Mouse (Mus musculus) intestine, postnatal 0 days (tissue): ENCODE results near the gene Vps35l. TPM values are rescaled to one million over a fixed set of nuclear protein-coding genes. Genes with fewer than 3 reads are reported as not detected.
A peak's percentile ranks its signal among the peaks of the same experiment; 100 is the strongest.

Source experiments
- ATAC-seq: fragments of 200-750 bp; cut with Nextera tagmentation; 2 replicates; pipeline ENCODE4 v1.8.0; 2017; ENCODE audit warnings: mild to moderate bottlenecking, moderate TSS enrichment, moderate library complexity
- H3K27ac ChIP-seq: fragments of 300-500 bp; sonication (generic); 2 replicates; pipeline ENCODE4 v1.5.1; 2014; ENCODE audit warnings: mild to moderate bottlenecking, low read depth, low read length, moderate library complexity
- H3K27me3 ChIP-seq: fragments of 300-500 bp; sonication (generic); replicated peaks from 2 replicates; pipeline ENCODE4 v1.6.1; 2014; ENCODE audit warnings: low read length, mixed read lengths; ENCODE audit not compliant: control insufficient read depth, insufficient read depth
- H3K36me3 ChIP-seq: fragments of 300-500 bp; sonication (generic); 2 replicates; pipeline ENCODE4 v1.6.1; 2014; ENCODE audit warnings: mild to moderate bottlenecking, moderate library complexity; ENCODE audit not compliant: control insufficient read depth, insufficient read depth
- H3K4me1 ChIP-seq: fragments of 300-500 bp; sonication (generic); replicated peaks from 2 replicates; pipeline ENCODE4 v1.6.1; 2014; ENCODE audit warnings: antibody characterized with exemption, low read length, mixed read lengths; ENCODE audit not compliant: control insufficient read depth, insufficient read depth
- H3K4me2 ChIP-seq: fragments of 300-500 bp; sonication (generic); replicated peaks from 2 replicates; pipeline ENCODE4 v1.6.1; 2014; ENCODE audit warnings: low read depth, mild to moderate bottlenecking, moderate library complexity
- H3K4me3 ChIP-seq: fragments of 300-500 bp; sonication (generic); 2 replicates; pipeline ENCODE4 v1.5.1; 2014; ENCODE audit warnings: low read depth, low read length
- H3K9ac ChIP-seq: fragments of 300-500 bp; sonication (generic); 2 replicates; pipeline ENCODE4 v1.6.1; 2014; ENCODE audit warnings: mild to moderate bottlenecking, low read depth, low read length
- H3K9me3 ChIP-seq: fragments of 300-500 bp; sonication (generic); 2 replicates; pipeline ENCODE4 v1.6.1; 2016; ENCODE audit warnings: mixed run types; ENCODE audit not compliant: control insufficient read depth
- CTCF ChIP-seq: sonication (generic); IDR thresholded peaks from 2 replicates; pipeline ENCODE4 v1.5.1; 2016; ENCODE audit warnings: low read depth, mild to moderate bottlenecking, control low read depth, antibody characterized with exemption, moderate library complexity
- WGBS: fragments of 180-500 bp; shearing (Covaris S2); extraction: QIAGEN DNeasy Blood & Tissue Kit; methylation state at CpG from one replicate; pipeline ENCODE4 v1.1.7; 2014; 5-methylcytosine and 5-hydroxymethylcytosine counted together
- polyA plus RNA-seq: library from polyadenylated mRNA; unstranded; fragments of >200 nt; fragmentation: Nextera tagmentation; extraction: Ambion mirVana; gene quantifications from 2 replicates; pipeline ENCODE4 v1.2.1, GENCODE M21; 2015

Vps35l gene
- polyA plus RNA-seq, 1 experiment from 2014 or later: 57.8 TPM

DNA sequence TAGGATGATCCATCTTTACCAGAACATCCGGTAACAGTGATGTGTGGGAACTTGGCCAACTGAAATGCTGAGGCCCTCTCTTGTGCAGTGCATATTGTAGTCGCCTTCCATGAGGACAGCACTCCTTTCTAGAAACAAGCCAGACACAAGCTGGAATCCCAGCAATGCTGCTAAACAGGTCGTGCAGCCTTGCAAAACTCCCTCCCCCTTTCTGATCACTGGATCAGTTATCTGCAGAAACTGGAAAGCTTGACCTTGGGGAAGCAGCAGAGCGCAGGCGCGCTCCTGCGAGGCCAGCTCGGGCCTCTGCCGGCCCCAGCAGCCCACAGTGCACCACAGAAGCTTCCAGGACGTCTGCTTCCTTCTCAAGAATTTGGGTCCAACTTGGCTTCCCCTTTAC lies 108.8 kb downstream of the Vps35l start:
- H3K4me3 ChIP-seq: no peak overlapping the region
- no peak overlapping the region for H3K27ac ChIP-seq
- H3K36me3 ChIP-seq: peaks cover 50% of the 10 kb centered on the region
- H3K9me3 ChIP-seq: no peaks in the 10 kb centered on the region
- TF ChIP-seq CTCF: no peak
- peaks cover 11% of the 10 kb centered on the region; the same call in 1 of the 2 replicates for H3K4me1 ChIP-seq
- no peaks in the 10 kb centered on the region for H3K27me3 ChIP-seq
- 44% methylated on average over 10 of the region's 10 CpGs for WGBS
- ATAC-seq: peak; percentile 34
- H3K4me2 ChIP-seq: no peak overlapping the region
- no peak overlapping the region for H3K9ac ChIP-seq

GRCm38 (mm10) chr7:118849543-118850250 lies 109.7 kb downstream of the Vps35l start:
- Histone ChIP-seq H3K36me3 (peaks cover 41% of the 10 kb centered on the region), H3K27ac (peak overlapping the region; percentile 28; the same call in 1 of the 2 replicates), H3K9ac (0 out of 2 replicates have a peak overlapping the region, but pooled peaks have one; percentile 11), H3K4me2 (no peak overlapping the region), H3K4me1 (peaks cover 14% of the 10 kb centered on the region; the same call in 1 of the 2 replicates), H3K4me3 (no peak overlapping the region), H3K9me3 (no peaks in the 10 kb centered on the region), H3K27me3 (no peaks in the 10 kb centered on the region)
- no peak for TF ChIP-seq CTCF
- ATAC-seq: no peak
- 41% methylated on average over 5 of the region's 5 CpGs for WGBS

GRCm38 (mm10) chr7:118850676-118851290 lies 110.8 kb downstream of the Vps35l start:
- Histone ChIP-seq H3K9ac (no peak overlapping the region), H3K4me3 (no peak overlapping the region), H3K4me1 (peaks cover 14% of the 10 kb centered on the region; the same call in 1 of the 2 replicates), H3K4me2 (no peak overlapping the region), H3K27ac (no peak overlapping the region), H3K9me3 (no peaks in the 10 kb centered on the region), H3K36me3 (peaks cover 32% of the 10 kb centered on the region), H3K27me3 (no peaks in the 10 kb centered on the region)
- ATAC-seq: no peak
- 50% methylated on average over 9 of the region's 9 CpGs for WGBS
- TF ChIP-seq CTCF: no peak

DNA sequence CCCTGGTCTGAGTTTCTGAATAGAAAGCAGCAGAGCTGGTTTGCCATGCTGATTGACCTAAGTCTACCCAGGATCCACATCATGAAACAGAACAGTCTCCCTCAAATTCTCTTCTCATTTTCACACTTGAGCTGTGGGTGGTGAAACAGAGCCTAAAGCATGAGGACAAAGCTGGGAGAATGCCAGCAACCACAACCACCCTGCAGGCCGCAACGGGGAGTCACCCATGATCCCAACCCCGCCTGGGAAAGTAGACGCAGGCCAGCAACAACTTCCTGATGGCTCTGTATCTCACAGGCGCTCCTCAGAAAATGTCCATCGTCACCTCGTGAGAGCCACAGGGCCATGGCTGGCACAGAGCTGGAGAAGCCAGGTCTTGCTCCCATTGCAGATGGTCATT lies 111.5 kb downstream of the Vps35l start:
- ATAC-seq: no peak
- no peak for TF ChIP-seq CTCF
- Histone ChIP-seq H3K9ac (no peak overlapping the region), H3K4me1 (peaks cover 14% of the 10 kb centered on the region; the same call in 1 of the 2 replicates), H3K27ac (no peak overlapping the region), H3K4me2 (no peak overlapping the region), H3K4me3 (no peak overlapping the region), H3K36me3 (peaks cover 32% of the 10 kb centered on the region), H3K27me3 (no peaks in the 10 kb centered on the region), H3K9me3 (no peaks in the 10 kb centered on the region)
- WGBS: 75% methylated on average over 7 of the region's 7 CpGs

GRCm38 (mm10) chr7:118852611-118853010 lies 112.6 kb downstream of the Vps35l start:
- Histone ChIP-seq H3K9ac (no peak overlapping the region), H3K27ac (no peak overlapping the region), H3K36me3 (peaks cover 24% of the 10 kb centered on the region), H3K27me3 (no peaks in the 10 kb centered on the region), H3K4me1 (peaks cover 14% of the 10 kb centered on the region; the same call in 1 of the 2 replicates), H3K4me2 (no peak overlapping the region), H3K9me3 (no peaks in the 10 kb centered on the region), H3K4me3 (no peak overlapping the region)
- WGBS: 80% methylated on average over 4 of the region's 4 CpGs
- ATAC-seq: no peak
- TF ChIP-seq CTCF: no peak

- WGBS: 6% methylated on average over 3 of the region's 3 CpGs
- H3K4me2 ChIP-seq: peak overlapping the region; percentile 92
- no peak for TF ChIP-seq CTCF
- peaks cover 10% of the 10 kb centered on the region; the same call in 1 of the 2 replicates for H3K4me1 ChIP-seq
- H3K36me3 ChIP-seq: peaks cover 12% of the 10 kb centered on the region
- H3K27ac ChIP-seq: no peak overlapping the region
- H3K9ac ChIP-seq: no peak overlapping the region
- H3K9me3 ChIP-seq: no peaks in the 10 kb centered on the region
- H3K4me3 ChIP-seq: peak overlapping the region; percentile 90
- ATAC-seq: no peak
- H3K27me3 ChIP-seq: no peaks in the 10 kb centered on the region
Observed at GRCm38 (mm10) chr7:118854606-118855005, 114.6 kb downstream of the Vps35l start.
